Mouse (Mus musculus): Measurements from ENCODE around the gene Pdrg1.
A peak's percentile ranks its signal among the peaks of the same experiment; 100 is the strongest.

The Pdrg1 gene

GRCm38 (mm10) chr2:153013724-153014515, 1.3 kb downstream of the Pdrg1 start:
- Histone ChIP-seq H3K27me3 (ENCODE audit: control insufficient read depth, insufficient read depth, low read length, poor library complexity, severe bottlenecking) (no peaks in the 10 kb centered on the region), H3K36me3 (ENCODE audit: control insufficient read depth, insufficient read depth, low read length, poor library complexity, severe bottlenecking) (peaks cover 6% of the 10 kb centered on the region)
- DNase-seq (ENCODE audit: low read depth, low spot score), result no peak

GRCm38 (mm10) chr2:153009192-153009973, 5.8 kb downstream of the Pdrg1 start:
- Histone ChIP-seq H3K36me3 (ENCODE audit: control insufficient read depth, insufficient read depth, low read length, poor library complexity, severe bottlenecking) (peaks cover 6% of the 10 kb centered on the region), H3K27me3 (ENCODE audit: control insufficient read depth, insufficient read depth, low read length, poor library complexity, severe bottlenecking) (no peaks in the 10 kb centered on the region)
- DNase-seq (ENCODE audit: low read depth, low spot score), result no peak

- Histone ChIP-seq H3K27me3 (ENCODE audit: control insufficient read depth, insufficient read depth, low read length, poor library complexity, severe bottlenecking) (no peaks in the 10 kb centered on the region), H3K36me3 (ENCODE audit: control insufficient read depth, insufficient read depth, low read length, poor library complexity, severe bottlenecking) (peaks cover 3% of the 10 kb centered on the region)
- DNase-seq (ENCODE audit: low read depth, low spot score), result no peak
These were observed 9.2 kb downstream of the Pdrg1 start for GRCm38 (mm10) chr2:153005981-153006380.

GRCm38 (mm10) chr2:153003681-153004338, 11.4 kb downstream of the Pdrg1 start:
- no peak for DNase-seq (ENCODE audit: low read depth, low spot score)
- Histone ChIP-seq H3K27me3 (ENCODE audit: control insufficient read depth, insufficient read depth, low read length, poor library complexity, severe bottlenecking) (no peaks in the 10 kb centered on the region), H3K36me3 (ENCODE audit: control insufficient read depth, insufficient read depth, low read length, poor library complexity, severe bottlenecking) (no peaks in the 10 kb centered on the region; the same call in 1 of the 2 replicates)

GRCm38 (mm10) chr2:153002492-153003248, 12.6 kb downstream of the Pdrg1 start:
- peak; percentile 47 for DNase-seq (ENCODE audit: low read depth, low spot score)
- Histone ChIP-seq H3K36me3 (ENCODE audit: control insufficient read depth, insufficient read depth, low read length, poor library complexity, severe bottlenecking) (no peaks in the 10 kb centered on the region), H3K27me3 (ENCODE audit: control insufficient read depth, insufficient read depth, low read length, poor library complexity, severe bottlenecking) (no peaks in the 10 kb centered on the region)

- no peaks in the 10 kb centered on the region for H3K36me3 ChIP-seq (ENCODE audit: control insufficient read depth, insufficient read depth, low read length, poor library complexity, severe bottlenecking)
- DNase-seq (ENCODE audit: low read depth, low spot score), result no peak
- no peaks in the 10 kb centered on the region; the same call in 1 of the 2 replicates for H3K27me3 ChIP-seq (ENCODE audit: control insufficient read depth, insufficient read depth, low read length, poor library complexity, severe bottlenecking)
These were observed 18.2 kb downstream of the Pdrg1 start for GRCm38 (mm10) chr2:152997046-152997445.

- no peaks in the 10 kb centered on the region; the same call in 1 of the 2 replicates for H3K27me3 ChIP-seq (ENCODE audit: control insufficient read depth, insufficient read depth, low read length, poor library complexity, severe bottlenecking)
- H3K36me3 ChIP-seq (ENCODE audit: control insufficient read depth, insufficient read depth, low read length, poor library complexity, severe bottlenecking), result no peaks in the 10 kb centered on the region
- DNase-seq (ENCODE audit: low read depth, low spot score), result peak; percentile 39
These were observed 23.7 kb downstream of the Pdrg1 start for GRCm38 (mm10) chr2:152991529-152991928.

- no peak for DNase-seq (ENCODE audit: low read depth, low spot score)
- Histone ChIP-seq H3K27me3 (ENCODE audit: control insufficient read depth, insufficient read depth, low read length, poor library complexity, severe bottlenecking) (no peaks in the 10 kb centered on the region), H3K36me3 (ENCODE audit: control insufficient read depth, insufficient read depth, low read length, poor library complexity, severe bottlenecking) (no peaks in the 10 kb centered on the region)
These were observed 29.6 kb downstream of the Pdrg1 start for GRCm38 (mm10) chr2:152985582-152985981.

GRCm38 (mm10) chr2:152976991-152977390, 38.2 kb downstream of the Pdrg1 start:
- H3K36me3 ChIP-seq (ENCODE audit: control insufficient read depth, insufficient read depth, low read length, poor library complexity, severe bottlenecking), result no peaks in the 10 kb centered on the region
- no peak for DNase-seq (ENCODE audit: low read depth, low spot score)

GRCm38 (mm10) chr2:152965555-152965954, 49.7 kb downstream of the Pdrg1 start:
- DNase-seq (ENCODE audit: low read depth, low spot score), result no peak
- Histone ChIP-seq H3K27me3 (ENCODE audit: control insufficient read depth, insufficient read depth, low read length, poor library complexity, severe bottlenecking) (no peaks in the 10 kb centered on the region), H3K36me3 (ENCODE audit: control insufficient read depth, insufficient read depth, low read length, poor library complexity, severe bottlenecking) (0 out of 2 replicates have a peak, but pooled peaks cover 1% of the 10 kb centered on the region)

More at GRCm38 (mm10) chr2:152976991-152977390, 38.2 kb downstream of the Pdrg1 start:
- no peaks in the 10 kb centered on the region for H3K27me3 ChIP-seq (ENCODE audit: control insufficient read depth, insufficient read depth, low read length, poor library complexity, severe bottlenecking)

- no peaks in the 10 kb centered on the region for H3K27me3 ChIP-seq (ENCODE audit: control insufficient read depth, insufficient read depth, low read length, poor library complexity, severe bottlenecking)
- 0 out of 2 replicates have a peak, but pooled peaks cover 1% of the 10 kb centered on the region for H3K36me3 ChIP-seq (ENCODE audit: control insufficient read depth, insufficient read depth, low read length, poor library complexity, severe bottlenecking)
- peak; percentile 60 for DNase-seq (ENCODE audit: low read depth, low spot score)
These were observed 53.0 kb downstream of the Pdrg1 start, which contains the start of gene Ttll9 for GRCm38 (mm10) chr2:152962091-152962793. Ttll9 (plus strand) TSS chr2:152962485.
